Mouse (Mus musculus): ENCODE measurements at regions not wholly inside any gene's neighbourhood (a gene's known extent, or its start where the extent isn't known, plus 50 kb on each side); places are given as distances from the start of the nearest gene placed in this dataset.

- no peak for DNase-seq (ENCODE audit: low read depth)
Measured at GRCm38 (mm10) chrX:129272135-129272534, 477.4 kb upstream of the Diaph2 start.

GRCm38 (mm10) chrX:129303987-129304386, 445.6 kb upstream of the Diaph2 start:
- peak; percentile 88 for DNase-seq (ENCODE audit: low read depth)
- TF ChIP-seq CTCF (IDR thresholded peaks at IDR 0.05; ENCODE audit: borderline replicate concordance, extremely low read depth, insufficient read depth, insufficient read length) (peak; percentile 66; the same call in 1 of the 2 replicates), POLR2A (IDR thresholded peaks at IDR 0.05; ENCODE audit: borderline replicate concordance, extremely low read depth, insufficient read depth, insufficient read length, poor library complexity, severe bottlenecking) (no peak)

More at GRCm38 (mm10) chrX:129272135-129272534, 477.4 kb upstream of the Diaph2 start:
- TF ChIP-seq POLR2A (IDR thresholded peaks at IDR 0.05; ENCODE audit: borderline replicate concordance, extremely low read depth, insufficient read depth, insufficient read length, poor library complexity, severe bottlenecking) (no peak), CTCF (IDR thresholded peaks at IDR 0.05; ENCODE audit: borderline replicate concordance, extremely low read depth, insufficient read depth, insufficient read length) (no peak)

GRCm38 (mm10) chrX:129309380-129309779, 440.2 kb upstream of the Diaph2 start:
- no peak for DNase-seq (ENCODE audit: low read depth)
- TF ChIP-seq POLR2A (IDR thresholded peaks at IDR 0.05; ENCODE audit: borderline replicate concordance, extremely low read depth, insufficient read depth, insufficient read length, poor library complexity, severe bottlenecking) (no peak), CTCF (IDR thresholded peaks at IDR 0.05; ENCODE audit: borderline replicate concordance, extremely low read depth, insufficient read depth, insufficient read length) (no peak)

- no peak for DNase-seq (ENCODE audit: low read depth)
- no peak for TF ChIP-seq CTCF (IDR thresholded peaks at IDR 0.05; ENCODE audit: borderline replicate concordance, extremely low read depth, insufficient read depth, insufficient read length)
Measured at GRCm38 (mm10) chrX:129329441-129329840, 420.1 kb upstream of the Diaph2 start.

GRCm38 (mm10) chrX:129332810-129333209, 416.7 kb upstream of the Diaph2 start:
- TF ChIP-seq CTCF (IDR thresholded peaks at IDR 0.05; ENCODE audit: borderline replicate concordance, extremely low read depth, insufficient read depth, insufficient read length) (no peak), POLR2A (IDR thresholded peaks at IDR 0.05; ENCODE audit: borderline replicate concordance, extremely low read depth, insufficient read depth, insufficient read length, poor library complexity, severe bottlenecking) (no peak)
- no peak for DNase-seq (ENCODE audit: low read depth)

All from brain, embryonic 14.5 days (tissue).